Mouse (Mus musculus) spleen, adult 18-20 months (tissue): ENCODE results near the gene Xpnpep1.

Experiments used
- DNase-seq, 2 experiments: peaks; one replicate each; pipeline ENCODE4 v3.0.0; 2022; ENCODE audit warnings: mixed read lengths in 2 of 2

Gene Xpnpep1

DNA sequence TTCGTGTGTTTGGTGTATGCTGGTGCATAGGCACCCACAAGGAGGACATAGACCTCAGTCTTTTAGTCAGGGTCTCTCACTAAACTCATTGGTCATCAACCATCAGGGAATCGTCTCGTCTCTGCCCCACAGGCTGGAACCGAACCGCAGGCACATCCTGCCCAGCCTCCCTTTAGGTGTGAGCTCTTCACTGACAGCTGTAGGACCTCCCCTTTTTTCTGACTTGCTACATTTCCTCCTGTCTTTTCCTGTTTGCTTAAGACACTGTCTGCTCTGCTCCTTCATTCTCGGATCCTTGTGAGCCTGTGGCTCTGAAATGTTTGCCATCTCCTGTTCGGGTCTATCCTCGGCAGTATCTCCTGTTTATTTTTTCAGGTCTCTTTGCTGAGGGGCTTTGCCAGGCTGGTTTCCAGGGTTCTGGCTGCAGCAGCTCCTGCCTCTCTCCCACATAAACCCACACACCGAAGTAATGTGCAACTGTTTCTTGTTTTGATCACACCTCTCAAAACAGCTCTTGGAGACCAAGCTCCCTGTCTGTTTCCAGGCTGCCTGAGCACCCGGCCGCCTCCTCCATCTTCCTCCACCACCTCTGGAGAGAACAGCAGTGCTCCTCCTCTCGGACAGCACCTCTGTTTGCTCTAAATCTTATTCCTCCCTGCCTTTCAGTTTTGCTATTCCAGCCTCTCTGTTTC, 60.8 kb downstream of the Xpnpep1 start:
- no peak for DNase-seq

DNA sequence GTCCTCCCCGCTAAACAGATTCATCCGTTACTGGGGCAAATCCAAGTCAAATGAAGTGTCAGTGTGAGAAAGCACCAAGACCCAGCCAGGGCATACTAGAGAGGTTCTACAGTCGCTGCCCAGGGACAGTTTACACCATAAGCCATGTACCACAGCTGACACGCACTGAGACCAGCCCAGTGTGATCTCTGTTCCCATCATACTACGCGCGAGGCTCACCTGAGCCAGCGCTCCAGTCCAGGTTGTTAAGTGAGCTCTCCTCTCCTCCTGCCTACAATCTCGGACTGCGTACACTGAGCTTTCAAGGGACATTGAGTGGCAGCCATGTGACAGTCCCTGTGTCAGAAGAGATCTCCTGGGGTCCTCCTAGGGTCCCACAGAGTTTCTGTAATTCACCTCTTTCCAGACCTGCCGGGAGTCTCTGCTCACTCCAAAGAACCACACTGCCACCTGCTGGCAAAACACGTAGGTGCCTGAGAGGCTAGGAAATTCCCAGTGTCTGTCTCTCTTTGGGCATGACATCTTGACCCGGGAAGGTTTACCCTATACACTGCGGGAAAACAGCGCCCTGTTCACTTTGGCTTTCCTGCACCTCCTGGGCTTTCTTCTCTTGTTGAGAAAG, 64.3 kb downstream of the Xpnpep1 start:
- DNase-seq, result peak in 1 of 2 experiments; percentile 59

DNA sequence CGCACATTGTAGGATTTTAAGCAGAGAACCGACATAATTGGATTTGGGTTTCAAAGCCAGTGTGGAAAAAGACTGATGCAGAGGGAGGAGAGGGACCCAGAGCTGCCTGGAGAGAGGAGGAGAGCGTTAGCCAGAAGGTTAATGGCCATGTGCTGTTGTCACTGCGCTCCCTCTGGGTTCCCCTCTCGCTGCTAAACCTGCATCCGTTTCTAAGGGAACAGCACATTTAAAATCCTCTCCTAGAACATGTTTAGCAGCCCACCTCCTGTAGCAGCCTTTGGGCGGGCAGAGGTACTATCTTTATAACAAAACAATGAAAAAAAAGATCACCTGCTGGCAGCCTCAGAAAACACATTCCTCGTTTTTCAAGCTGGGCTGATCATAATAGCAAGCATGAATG, 73.7 kb downstream of the Xpnpep1 start:
- no peak for DNase-seq

DNA sequence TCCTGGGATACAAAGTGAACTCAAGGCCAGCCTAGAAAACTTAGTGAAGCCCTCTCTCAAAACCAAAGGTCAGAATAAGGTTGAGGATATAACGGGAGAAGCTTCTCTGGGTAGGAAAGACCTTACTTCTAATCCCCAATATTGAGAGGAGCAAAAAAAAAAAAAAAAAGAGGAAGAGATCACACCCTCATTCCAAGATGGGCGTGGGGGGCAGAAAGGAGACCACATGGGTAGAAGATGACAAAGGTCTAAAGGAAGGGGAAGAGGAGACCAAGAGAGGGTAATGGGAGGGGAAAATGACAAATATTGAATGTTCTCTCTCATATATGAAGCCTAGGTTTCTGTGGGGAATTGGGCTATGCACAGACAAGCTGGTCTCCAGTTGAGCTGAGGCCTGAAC, 77.3 kb downstream of the Xpnpep1 start:
- DNase-seq, result no peak

DNA sequence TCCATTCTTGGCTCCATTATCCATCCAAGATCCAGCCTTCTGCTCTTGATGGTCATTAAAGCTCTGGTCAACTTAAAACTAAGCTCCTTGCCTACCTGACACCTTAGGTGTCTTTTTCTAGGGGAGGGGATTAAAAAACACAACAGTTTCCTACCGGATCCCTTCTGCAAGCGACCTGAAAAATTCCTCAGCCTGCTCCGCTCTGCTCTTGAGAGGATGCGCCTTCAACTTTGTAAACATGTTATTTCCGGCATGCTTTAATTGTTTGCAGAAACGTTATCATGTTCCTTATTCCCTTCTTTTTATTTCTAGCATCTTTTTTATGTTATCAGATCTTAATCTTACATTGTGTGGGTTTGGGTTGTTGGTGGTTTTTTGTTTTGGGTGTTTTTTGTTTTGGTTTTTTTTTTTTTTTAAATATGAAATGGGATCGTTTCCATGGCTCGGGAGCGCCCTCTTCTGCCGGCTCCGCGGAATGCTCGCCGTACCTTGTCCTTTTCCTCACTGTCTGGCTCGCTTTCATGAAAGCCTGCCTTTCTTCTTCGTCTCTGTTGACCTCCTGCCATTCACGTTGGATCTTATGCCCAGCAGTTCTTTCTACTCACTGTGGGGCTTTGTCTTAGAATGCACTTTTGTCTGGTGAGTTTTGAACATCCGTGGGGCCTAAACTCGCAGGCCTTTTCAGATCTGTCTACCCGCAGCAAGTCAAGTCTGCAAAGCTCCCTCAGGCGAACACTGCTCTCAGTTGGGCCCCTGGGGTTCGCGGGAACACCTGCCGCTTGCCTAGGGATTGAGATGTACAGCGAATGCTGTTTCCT, 117.1 kb downstream of the Xpnpep1 start:
- DNase-seq, result peak in 1 of 2 experiments; percentile 6

DNA sequence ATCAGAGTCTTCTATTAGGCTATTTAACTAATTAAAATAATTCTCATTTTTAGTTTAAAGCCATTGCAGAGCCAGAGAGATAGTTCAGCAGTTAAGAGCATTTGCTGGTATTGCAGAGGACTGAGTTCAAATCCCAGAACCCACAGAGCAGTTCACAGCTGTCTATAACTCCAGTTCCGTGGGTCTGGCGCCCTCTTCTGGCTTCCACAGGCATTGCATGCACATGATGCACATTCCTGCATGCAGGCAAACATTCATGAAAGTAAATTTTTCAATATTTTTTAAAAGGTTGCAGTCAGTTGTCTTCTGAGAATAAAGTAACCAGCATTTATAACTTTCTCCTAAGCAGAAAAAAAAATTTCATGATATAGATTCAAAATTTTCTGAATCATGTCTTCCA, 135.8 kb downstream of the Xpnpep1 start:
- DNase-seq, result no peak

DNA sequence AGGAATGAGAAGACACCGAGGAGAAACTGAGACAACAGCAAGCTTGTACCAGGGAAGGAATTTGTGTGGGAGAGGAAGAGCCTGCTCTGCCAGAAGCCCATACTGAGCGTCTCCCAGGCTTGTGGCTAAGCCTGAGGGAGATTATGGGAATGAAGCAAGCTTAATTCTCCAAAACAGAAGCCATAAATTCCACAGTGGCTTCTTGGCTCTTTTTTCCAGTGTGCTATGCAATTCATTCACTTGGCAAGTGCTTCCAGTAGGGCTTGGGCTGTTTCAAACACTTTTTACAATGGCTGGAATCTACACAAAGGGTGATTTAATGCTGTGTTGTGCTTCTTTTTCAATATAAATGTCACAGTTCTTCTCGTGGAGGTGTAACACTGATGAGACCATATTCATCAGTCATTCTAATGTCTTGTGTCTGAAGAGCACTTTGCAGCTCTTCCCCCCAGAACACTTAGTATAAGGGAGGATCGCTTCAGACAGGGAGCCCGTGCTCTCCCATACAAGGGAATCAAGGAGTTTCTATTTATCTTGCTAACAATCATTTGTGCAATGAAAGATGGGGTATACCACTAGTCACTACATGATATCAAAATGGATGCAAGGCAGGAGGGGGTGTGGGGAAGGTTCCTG, 148.1 kb downstream of the Xpnpep1 start:
- no peak for DNase-seq
